Mouse (Mus musculus) ES-E14 (cell line): ENCODE measurements around the gene Mdh1. TPM values are rescaled to one million over a fixed set of nuclear protein-coding genes. Genes with fewer than 3 reads are reported as not detected.
A peak's percentile ranks its signal among the peaks of the same experiment; 100 is the strongest.

Experiments used
- DNase-seq: peaks from one replicate; pipeline ENCODE4 v3.0.0-alpha.2; 2013; ENCODE audit warnings: low read depth, low spot score
- H3K27ac ChIP-seq: 2 replicates; pipeline ENCODE4 v1.5.1; 2012; ENCODE audit warnings: low read depth, mild to moderate bottlenecking, low read length, moderate library complexity, mixed read lengths; ENCODE audit not compliant: poor library complexity, insufficient read depth, severe bottlenecking
- H3K36me3 ChIP-seq: 2 replicates; pipeline ENCODE4 v1.6.1; 2012; ENCODE audit warnings: mild to moderate bottlenecking, low read length, moderate library complexity, mixed read lengths; ENCODE audit not compliant: control insufficient read depth, poor library complexity, insufficient read depth, severe bottlenecking
- H3K4me1 ChIP-seq, 2 experiments: fragments of 150-350 bp in 1 of 2; sonication (generic) in 1 of 2; 2 replicates each; pipeline ENCODE4 v1.6.1; 2012; ENCODE audit warnings: low read length in 2 of 2, mild to moderate bottlenecking in 1 of 2, mixed read lengths in 1 of 2; ENCODE audit not compliant: control insufficient read depth in 2 of 2, insufficient read depth in 2 of 2, poor library complexity in 1 of 2
- H3K4me3 ChIP-seq, 2 experiments: fragments of 150-350 bp in 1 of 2; sonication (generic) in 1 of 2; 2 replicates each; pipeline ENCODE4 v1.5.1; 2012; ENCODE audit warnings: low read length in 2 of 2, low read depth in 1 of 2, mild to moderate bottlenecking in 1 of 2, mixed read lengths in 1 of 2; ENCODE audit not compliant: insufficient read depth in 1 of 2, poor library complexity in 1 of 2, severe bottlenecking in 1 of 2
- H3K9ac ChIP-seq: 2 replicates; pipeline ENCODE4 v1.6.1; 2012; ENCODE audit warnings: low read depth, mild to moderate bottlenecking, low read length, mixed read lengths; ENCODE audit not compliant: poor library complexity, insufficient read depth, severe bottlenecking
- H3K9me3 ChIP-seq: fragments of 150-350 bp; sonication (generic); 2 replicates; pipeline ENCODE4 v1.6.1; 2012; ENCODE audit warnings: low read depth, mild to moderate bottlenecking, low read length; ENCODE audit not compliant: control insufficient read depth, insufficient read depth
- CHD2 ChIP-seq: IDR thresholded peaks from 2 replicates; pipeline ENCODE4 v1.6.1; 2014; ENCODE audit warnings: mild to moderate bottlenecking, low read depth, low read length, inconsistent platforms
- HCFC1 ChIP-seq: IDR thresholded peaks from 2 replicates; pipeline ENCODE4 v1.6.1; 2012; ENCODE audit warnings: low read length, inconsistent platforms, borderline replicate concordance; ENCODE audit not compliant: insufficient read depth
- MAFK ChIP-seq: IDR thresholded peaks from 2 replicates; pipeline ENCODE4 v1.6.1; 2014; ENCODE audit warnings: mild to moderate bottlenecking, low read depth, low read length, inconsistent platforms; ENCODE audit not compliant: insufficient read depth
- ZC3H11A ChIP-seq: IDR thresholded peaks from 2 replicates; pipeline ENCODE4 v1.6.1; 2012; ENCODE audit warnings: low read depth, mild to moderate bottlenecking, inconsistent platforms, low read length, borderline replicate concordance
- ZNF384 ChIP-seq: IDR thresholded peaks from 2 replicates; pipeline ENCODE4 v1.6.1; 2012; ENCODE audit warnings: low read depth, low read length, inconsistent platforms
- in situ Hi-C, 2 experiments: fragments of 600-800 bp; cut with MboI; formaldehyde crosslinking; loops; one replicate each; pipeline ENCODE4 v1.15.1; 2025; ENCODE audit warnings: low sequenced_read_pairs in 2 of 2, inconsistent platforms in 1 of 2; ENCODE audit not compliant: unreplicated experiment in 2 of 2
- total RNA-seq: library from RNA; depleted of rRNA; stranded (reverse); fragments of 300-350 nt; gene quantifications from 2 replicates; pipeline ENCODE4 v1.2.3, GENCODE M21; 2012; rRNA removed

Gene Mdh1
- total RNA-seq, result 106 and 141 TPM in 2 replicates

DNA sequence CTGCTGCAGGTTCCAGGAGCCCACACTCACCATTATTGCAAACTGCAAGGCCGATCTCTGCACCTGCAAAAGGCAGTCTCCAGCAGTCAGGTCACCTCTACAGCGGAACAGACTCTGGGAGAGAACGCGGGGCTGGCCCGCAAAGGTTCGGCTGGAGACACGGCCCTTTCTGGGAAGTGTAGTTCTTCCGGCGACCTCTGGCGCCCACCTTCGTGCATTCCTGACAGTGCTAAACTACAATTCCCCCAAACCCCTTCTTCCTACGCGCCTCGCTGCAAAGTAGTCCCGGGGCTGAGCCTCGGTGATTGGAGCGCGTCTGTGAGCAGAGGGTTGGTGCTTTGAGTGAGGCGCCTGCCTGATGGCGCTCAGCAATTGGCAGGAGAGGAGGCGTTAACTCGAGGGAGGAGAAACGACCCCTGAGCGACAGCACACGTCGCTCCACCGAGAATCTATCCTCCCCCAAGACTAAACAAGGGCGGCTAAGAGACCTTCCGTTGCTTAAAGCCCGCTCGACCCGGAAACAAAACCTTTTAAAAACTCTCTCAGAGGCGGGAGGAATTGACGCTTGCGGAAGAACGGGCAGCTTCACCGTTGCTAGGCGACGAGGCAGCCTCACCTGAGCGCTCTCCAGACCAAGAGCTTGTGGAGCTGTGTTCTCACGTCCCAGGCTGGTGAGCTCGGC lies at the start of gene Mdh1, which contains the start of gene Wdpcp:
TSS of gene Mdh1 (minus strand) at position 668 of the 682 bp plus-strand sequence.
TSS of gene Wdpcp (plus strand) at position 536 of the 682 bp plus-strand sequence.
- in situ Hi-C loops, result no loop called here
- peak; percentile 95 for DNase-seq
- peak within 1 kb of the TSS; percentile 88 to 95 for H3K4me3 ChIP-seq
- H3K9ac ChIP-seq, result peak within 1 kb of the TSS; percentile 76
- H3K4me1 ChIP-seq, result peaks cover 2% of the 10 kb centered on the region in 2 experiments; a peak in 2 of 4 replicates
- no peaks in the 10 kb centered on the region for H3K36me3 ChIP-seq
- no peak for TF ChIP-seq ZNF384
- TF ChIP-seq CHD2, result peak; percentile 40; the same call in 1 of the 2 replicates
- peak; percentile 99 for TF ChIP-seq HCFC1
- no peak for TF ChIP-seq ZC3H11A
- TF ChIP-seq MAFK, result no peak
- no peak within 1 kb of the TSS for H3K27ac ChIP-seq
- no peaks in the 10 kb centered on the region for H3K9me3 ChIP-seq

DNA sequence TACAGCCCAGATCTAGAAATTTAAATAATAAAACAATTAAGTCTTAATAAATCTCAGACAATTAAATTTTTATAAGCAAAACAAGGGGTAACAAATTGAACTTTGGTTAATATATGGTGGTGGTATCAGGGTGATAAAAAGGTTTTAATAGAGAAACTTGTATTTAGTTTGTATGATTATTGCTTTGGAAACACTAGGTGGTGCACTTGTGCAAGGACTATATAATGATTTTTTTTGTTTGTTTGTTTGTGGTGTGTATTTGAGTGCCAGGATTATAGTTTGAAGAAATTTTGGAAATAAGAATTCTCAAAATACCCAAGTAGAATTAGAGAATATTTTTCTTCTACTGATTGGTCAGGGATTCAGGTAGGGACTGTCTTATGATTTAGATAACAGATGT lies 43.7 kb upstream of the Mdh1 start:
- TF ChIP-seq MAFK, result no peak
- no peak for TF ChIP-seq ZC3H11A
- no peak for TF ChIP-seq HCFC1
- no peak for TF ChIP-seq CHD2
- TF ChIP-seq ZNF384, result no peak
- no peak overlapping the region for H3K9ac ChIP-seq
- H3K4me1 ChIP-seq, result no peaks in the 10 kb centered on the region
- no peak overlapping the region for H3K4me3 ChIP-seq
- no peaks in the 10 kb centered on the region for H3K36me3 ChIP-seq
- in situ Hi-C loops, result no loop called here
- no peaks in the 10 kb centered on the region for H3K9me3 ChIP-seq
- no peak for DNase-seq
- H3K27ac ChIP-seq, result no peak overlapping the region

DNA sequence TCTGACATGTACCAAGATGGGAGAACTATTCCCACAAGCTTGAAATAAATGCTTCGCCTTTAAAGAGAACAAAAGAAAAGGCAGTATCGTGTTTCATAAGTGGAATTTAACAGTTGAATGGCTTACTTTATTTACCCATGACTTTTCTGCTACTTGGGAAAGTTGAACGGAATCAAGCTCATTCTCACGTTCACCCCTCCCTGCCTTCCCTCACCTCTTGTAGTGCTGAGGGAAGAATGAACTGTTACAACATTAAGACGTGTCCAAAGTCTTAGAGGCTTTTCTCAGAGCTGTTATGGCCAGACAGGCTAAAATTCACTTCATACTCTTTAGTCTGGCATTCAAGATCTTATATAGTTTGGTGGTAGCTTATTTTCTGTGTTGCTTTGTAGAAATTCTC lies 30.3 kb upstream of the Mdh1 start:
- in situ Hi-C loops, result no loop called here
- TF ChIP-seq ZC3H11A (no peak), HCFC1 (no peak), ZNF384 (no peak), MAFK (no peak), CHD2 (no peak)
- Histone ChIP-seq H3K9ac (no peak overlapping the region), H3K36me3 (no peaks in the 10 kb centered on the region), H3K4me3 (no peak overlapping the region), H3K9me3 (no peaks in the 10 kb centered on the region), H3K27ac (no peak overlapping the region), H3K4me1 (no peaks in the 10 kb centered on the region; a peak in 1 of 4 replicates)
- DNase-seq, result no peak

DNA sequence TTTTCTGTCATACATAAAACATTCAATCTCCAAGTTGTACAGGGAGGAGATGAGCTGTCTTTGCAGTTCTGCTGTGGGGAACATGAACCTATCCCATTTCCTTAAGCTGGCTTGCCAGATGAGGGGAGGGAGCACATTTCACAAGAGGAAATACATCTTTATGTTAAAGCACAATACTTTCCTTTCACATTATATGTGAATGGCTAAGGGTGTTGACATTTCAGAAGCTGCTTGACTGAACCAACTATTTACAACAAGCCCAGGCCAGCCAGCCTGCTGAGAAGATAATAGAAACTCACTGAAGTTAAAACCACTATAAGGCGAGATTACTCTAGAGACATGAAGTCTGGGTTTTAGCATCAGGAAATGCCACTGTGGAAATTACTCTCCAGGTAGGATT lies 11.1 kb upstream of the Mdh1 start:
- no peak overlapping the region for H3K4me3 ChIP-seq
- no peak overlapping the region for H3K9ac ChIP-seq
- no peak overlapping the region for H3K27ac ChIP-seq
- TF ChIP-seq HCFC1 (no peak), CHD2 (no peak), ZC3H11A (no peak), ZNF384 (no peak), MAFK (no peak)
- no peaks in the 10 kb centered on the region for H3K4me1 ChIP-seq
- no peaks in the 10 kb centered on the region for H3K9me3 ChIP-seq
- H3K36me3 ChIP-seq, result no peaks in the 10 kb centered on the region
- no peak for DNase-seq
- in situ Hi-C loops, result no loop called here
